Mouse (Mus musculus): Measurements from ENCODE around the gene Neu2.

Neu2 gene

GRCm38 (mm10) chr1:87509561-87510165 is at the start of gene Neu2:
Gene Neu2, plus strand, starts transcription at chr1:87509889.
- in situ Hi-C loops (cut with MboI; ENCODE audit: unreplicated experiment in 2 of 2), result no loop called here

GRCm38 (mm10) chr1:87467469-87467868 is 42.2 kb upstream of the Neu2 start:
- in situ Hi-C loops (cut with MboI; ENCODE audit: unreplicated experiment in 2 of 2), result loop anchor here in 1 of 2 experiments (25.0 kb wide), 1 partner anchor 645 kb away; the partner anchor contains the start of gene Ugt1a6b

- in situ Hi-C loops (cut with MboI; ENCODE audit: unreplicated experiment in 2 of 2), result loop anchor here in 1 of 2 experiments (25.0 kb wide), 1 partner anchor 644 kb away; the partner anchor contains the start of gene Ugt1a6b
These were observed 41.4 kb upstream of the Neu2 start for GRCm38 (mm10) chr1:87468321-87468720.

GRCm38 (mm10) chr1:87469971-87470370 is 39.7 kb upstream of the Neu2 start, which contains the start of gene Snorc:
Gene Snorc, plus strand, starts transcription at chr1:87470271.
- in situ Hi-C loops (cut with MboI; ENCODE audit: unreplicated experiment in 2 of 2), result loop anchor here (5.0 to 25.0 kb wide), 2 partner anchors 197 to 642 kb away; partner anchors contain the start of gene Ugt1a6b (in 1 of the 2)

GRCm38 (mm10) chr1:87471914-87472313 is 37.8 kb upstream of the Neu2 start:
- in situ Hi-C loops (cut with MboI; ENCODE audit: unreplicated experiment in 2 of 2), result loop anchor here (5.0 to 25.0 kb wide), 2 partner anchors 195 to 640 kb away; partner anchors contain the start of gene Ugt1a6b (in 1 of the 2)

GRCm38 (mm10) chr1:87472576-87472975 is 37.1 kb upstream of the Neu2 start:
- in situ Hi-C loops (cut with MboI; ENCODE audit: unreplicated experiment in 2 of 2), result loop anchor here (5.0 to 25.0 kb wide), 2 partner anchors 195 to 640 kb away; partner anchors contain the start of gene Ugt1a6b (in 1 of the 2)

- in situ Hi-C loops (cut with MboI; ENCODE audit: unreplicated experiment in 2 of 2), result loop anchor here in 1 of 2 experiments (25.0 kb wide), 1 partner anchor 112 kb away; no protein-coding TSS in a partner anchor
These were observed 34.4 kb upstream of the Neu2 start for GRCm38 (mm10) chr1:87475076-87475895.

- in situ Hi-C loops (cut with MboI; ENCODE audit: unreplicated experiment in 2 of 2), result loop anchor here in 1 of 2 experiments (25.0 kb wide), 1 partner anchor 105 kb away; no protein-coding TSS in a partner anchor
These were observed 27.1 kb upstream of the Neu2 start for GRCm38 (mm10) chr1:87482546-87482945.

- in situ Hi-C loops (cut with MboI; ENCODE audit: unreplicated experiment in 2 of 2), result loop anchor here in 1 of 2 experiments (25.0 kb wide), 1 partner anchor 101 kb away; no protein-coding TSS in a partner anchor
These were observed 23.3 kb upstream of the Neu2 start for GRCm38 (mm10) chr1:87486386-87486785.

GRCm38 (mm10) chr1:87492285-87492684 is 17.4 kb upstream of the Neu2 start:
- in situ Hi-C loops (cut with MboI; ENCODE audit: unreplicated experiment in 2 of 2), result loop anchor here in 1 of 2 experiments (25.0 kb wide), 1 partner anchor 95 kb away; no protein-coding TSS in a partner anchor

- in situ Hi-C loops (cut with MboI; ENCODE audit: unreplicated experiment in 2 of 2), result loop anchor here in 1 of 2 experiments (25.0 kb wide), 1 partner anchor 94 kb away; no protein-coding TSS in a partner anchor
These were observed 16.1 kb upstream of the Neu2 start for GRCm38 (mm10) chr1:87493542-87493941.

GRCm38 (mm10) chr1:87505524-87505923 is 4.2 kb upstream of the Neu2 start:
- in situ Hi-C loops (cut with MboI; ENCODE audit: unreplicated experiment in 2 of 2), result no loop called here

- in situ Hi-C loops (cut with MboI; ENCODE audit: unreplicated experiment in 2 of 2), result no loop called here
These were observed 1.8 kb upstream of the Neu2 start for GRCm38 (mm10) chr1:87507857-87508256.

GRCm38 (mm10) chr1:87508591-87509560 is 813 bp upstream of the Neu2 start:
- in situ Hi-C loops (cut with MboI; ENCODE audit: unreplicated experiment in 2 of 2), result no loop called here

GRCm38 (mm10) chr1:87510166-87510691 is 540 bp downstream of the Neu2 start:
- in situ Hi-C loops (cut with MboI; ENCODE audit: unreplicated experiment in 2 of 2), result no loop called here

GRCm38 (mm10) chr1:87510845-87511244 is 1.2 kb downstream of the Neu2 start:
- in situ Hi-C loops (cut with MboI; ENCODE audit: unreplicated experiment in 2 of 2), result no loop called here

- in situ Hi-C loops (cut with MboI; ENCODE audit: unreplicated experiment in 2 of 2), result no loop called here
These were observed 10.8 kb downstream of the Neu2 start for GRCm38 (mm10) chr1:87520467-87520866.

GRCm38 (mm10) chr1:87521523-87521922 is 11.8 kb downstream of the Neu2 start:
- in situ Hi-C loops (cut with MboI; ENCODE audit: unreplicated experiment in 2 of 2), result no loop called here

GRCm38 (mm10) chr1:87525041-87525440 is 15.4 kb downstream of the Neu2 start:
- in situ Hi-C loops (cut with MboI; ENCODE audit: unreplicated experiment in 2 of 2), result no loop called here

Measured in v-Abl transformed pro-B cells (cell line).